Mouse (Mus musculus): ENCODE results near the gene Sema4c. TPM values are rescaled to one million over a fixed set of nuclear protein-coding genes. Genes with fewer than 3 reads are reported as not detected.
"Not testable (repeated sequence)": the region's sequence is repeated elsewhere in the genome, so short reads cannot be mapped to it uniquely, and the experiment has no call there.

Gene Sema4c
- polyA plus RNA-seq, 1 experiment from 2014 or later, result 4.7 TPM

- peaks cover 35% of the 10 kb centered on the region for H3K36me3 ChIP-seq (ENCODE audit: control insufficient read depth, insufficient read depth, low read length)
- no peak overlapping the region for H3K9ac ChIP-seq (replicated peaks; ENCODE audit: low read length)
- DNase-seq (no peak), ATAC-seq (ENCODE audit: low FRiP score, low TSS enrichment) (no peak)
- no peak overlapping the region for H3K4me2 ChIP-seq (ENCODE audit: low read length)
- no peak overlapping the region for H3K4me3 ChIP-seq (replicated peaks; ENCODE audit: low read depth, low read length)
- WGBS, result 83% methylated on average over 4 of the region's 4 CpGs
- no peaks in the 10 kb centered on the region for H3K9me3 ChIP-seq (ENCODE audit: control insufficient read depth, low read length)
- H3K27ac ChIP-seq (replicated peaks; ENCODE audit: low read depth, low read length), result no peak overlapping the region
- no peaks in the 10 kb centered on the region for H3K27me3 ChIP-seq (ENCODE audit: control insufficient read depth, insufficient read depth, low read length)
- no peaks in the 10 kb centered on the region for H3K4me1 ChIP-seq (ENCODE audit: control insufficient read depth, insufficient read depth, low read length)
These were observed 19.4 kb downstream of the Sema4c start for GRCm38 (mm10) chr1:36538727-36539126.

GRCm38 (mm10) chr1:36536783-36537182, 21.4 kb downstream of the Sema4c start, which contains the start of gene Ankrd23:
Gene Ankrd23 (minus strand): TSS chr1:36536883.
- H3K36me3 ChIP-seq (ENCODE audit: control insufficient read depth, insufficient read depth, low read length), result peaks cover 30% of the 10 kb centered on the region
- H3K27ac ChIP-seq (replicated peaks; ENCODE audit: low read depth, low read length); ATAC-seq (ENCODE audit: low FRiP score, low TSS enrichment); DNase-seq; H3K9ac ChIP-seq (replicated peaks; ENCODE audit: low read length); H3K4me1 ChIP-seq (ENCODE audit: control insufficient read depth, insufficient read depth, low read length); H3K4me3 ChIP-seq (replicated peaks; ENCODE audit: low read depth, low read length); H3K4me2 ChIP-seq (ENCODE audit: low read length); H3K9me3 ChIP-seq (ENCODE audit: control insufficient read depth, low read length); H3K27me3 ChIP-seq (ENCODE audit: control insufficient read depth, insufficient read depth, low read length): not testable (repeated sequence)
- 96% methylated on average over 9 of the region's 9 CpGs for WGBS

- no peak for ATAC-seq (ENCODE audit: low FRiP score, low TSS enrichment)
- Histone ChIP-seq H3K9ac (replicated peaks; ENCODE audit: low read length) (no peak overlapping the region), H3K27me3 (ENCODE audit: control insufficient read depth, insufficient read depth, low read length) (no peaks in the 10 kb centered on the region), H3K36me3 (ENCODE audit: control insufficient read depth, insufficient read depth, low read length) (peaks cover 28% of the 10 kb centered on the region), H3K4me2 (ENCODE audit: low read length) (no peak overlapping the region), H3K9me3 (ENCODE audit: control insufficient read depth, low read length) (no peaks in the 10 kb centered on the region), H3K4me3 (replicated peaks; ENCODE audit: low read depth, low read length) (no peak overlapping the region), H3K27ac (replicated peaks; ENCODE audit: low read depth, low read length) (no peak overlapping the region), H3K4me1 (ENCODE audit: control insufficient read depth, insufficient read depth, low read length) (no peaks in the 10 kb centered on the region)
- WGBS, result 91% methylated on average over 8 of the region's 8 CpGs
- no peak for DNase-seq
These were observed 21.8 kb downstream of the Sema4c start for GRCm38 (mm10) chr1:36536397-36536728.

- peaks cover 25% of the 10 kb centered on the region for H3K36me3 ChIP-seq (ENCODE audit: control insufficient read depth, insufficient read depth, low read length)
- no peak for DNase-seq
- H3K9me3 ChIP-seq (ENCODE audit: control insufficient read depth, low read length), result no peaks in the 10 kb centered on the region
- no peak overlapping the region for H3K27ac ChIP-seq (replicated peaks; ENCODE audit: low read depth, low read length)
- no peak overlapping the region for H3K4me2 ChIP-seq (ENCODE audit: low read length)
- H3K27me3 ChIP-seq (ENCODE audit: control insufficient read depth, insufficient read depth, low read length), result no peaks in the 10 kb centered on the region
- H3K4me3 ChIP-seq (replicated peaks; ENCODE audit: low read depth, low read length), result no peak overlapping the region
- no peaks in the 10 kb centered on the region for H3K4me1 ChIP-seq (ENCODE audit: control insufficient read depth, insufficient read depth, low read length)
- WGBS, result 90% methylated on average over 11 of the region's 11 CpGs
- ATAC-seq (ENCODE audit: low FRiP score, low TSS enrichment), result no peak
- H3K9ac ChIP-seq (replicated peaks; ENCODE audit: low read length), result no peak overlapping the region
These were observed 22.4 kb downstream of the Sema4c start for GRCm38 (mm10) chr1:36535477-36536396.

- ATAC-seq (ENCODE audit: low FRiP score, low TSS enrichment), result no peak
- no peak for DNase-seq
- WGBS, result 81% methylated on average over 6 of the region's 6 CpGs
- Histone ChIP-seq H3K4me1 (ENCODE audit: control insufficient read depth, insufficient read depth, low read length) (no peaks in the 10 kb centered on the region), H3K9me3 (ENCODE audit: control insufficient read depth, low read length) (no peaks in the 10 kb centered on the region), H3K36me3 (ENCODE audit: control insufficient read depth, insufficient read depth, low read length) (peaks cover 17% of the 10 kb centered on the region), H3K9ac (replicated peaks; ENCODE audit: low read length) (no peak overlapping the region), H3K4me3 (replicated peaks; ENCODE audit: low read depth, low read length) (no peak overlapping the region), H3K27ac (replicated peaks; ENCODE audit: low read depth, low read length) (no peak overlapping the region), H3K27me3 (ENCODE audit: control insufficient read depth, insufficient read depth, low read length) (no peaks in the 10 kb centered on the region), H3K4me2 (ENCODE audit: low read length) (no peak overlapping the region)
These were observed 23.5 kb downstream of the Sema4c start for GRCm38 (mm10) chr1:36534595-36535058.

- 86% methylated on average over 6 of the region's 6 CpGs for WGBS
- Histone ChIP-seq H3K4me3 (replicated peaks; ENCODE audit: low read depth, low read length) (no peak overlapping the region), H3K9ac (replicated peaks; ENCODE audit: low read length) (no peak overlapping the region), H3K4me1 (ENCODE audit: control insufficient read depth, insufficient read depth, low read length) (no peaks in the 10 kb centered on the region), H3K9me3 (ENCODE audit: control insufficient read depth, low read length) (no peaks in the 10 kb centered on the region), H3K27me3 (ENCODE audit: control insufficient read depth, insufficient read depth, low read length) (no peaks in the 10 kb centered on the region), H3K4me2 (ENCODE audit: low read length) (no peak overlapping the region), H3K36me3 (ENCODE audit: control insufficient read depth, insufficient read depth, low read length) (peaks cover 6% of the 10 kb centered on the region), H3K27ac (replicated peaks; ENCODE audit: low read depth, low read length) (no peak overlapping the region)
- DNase-seq (no peak), ATAC-seq (ENCODE audit: low FRiP score, low TSS enrichment) (no peak)
These were observed 24.6 kb downstream of the Sema4c start for GRCm38 (mm10) chr1:36533546-36533945.

GRCm38 (mm10) chr1:36531461-36531860, 26.7 kb downstream of the Sema4c start:
- no peak overlapping the region for H3K4me3 ChIP-seq (replicated peaks; ENCODE audit: low read depth, low read length)
- 95% methylated on average over 12 of the region's 12 CpGs for WGBS
- H3K9ac ChIP-seq (replicated peaks; ENCODE audit: low read length), result no peak overlapping the region
- no peak overlapping the region for H3K27ac ChIP-seq (replicated peaks; ENCODE audit: low read depth, low read length)
- H3K27me3 ChIP-seq (ENCODE audit: control insufficient read depth, insufficient read depth, low read length), result no peaks in the 10 kb centered on the region
- ATAC-seq (ENCODE audit: low FRiP score, low TSS enrichment) (no peak), DNase-seq (no peak)
- H3K4me1 ChIP-seq (ENCODE audit: control insufficient read depth, insufficient read depth, low read length), result no peaks in the 10 kb centered on the region
- H3K36me3 ChIP-seq (ENCODE audit: control insufficient read depth, insufficient read depth, low read length), result 0 out of 2 replicates have a peak, but pooled peaks cover 2% of the 10 kb centered on the region
- H3K9me3 ChIP-seq (ENCODE audit: control insufficient read depth, low read length), result no peaks in the 10 kb centered on the region
- H3K4me2 ChIP-seq (ENCODE audit: low read length), result no peak overlapping the region

GRCm38 (mm10) chr1:36530962-36531361, 27.2 kb downstream of the Sema4c start:
- WGBS, result 91% methylated on average over 7 of the region's 7 CpGs
- DNase-seq, result no peak
- H3K27me3 ChIP-seq (ENCODE audit: control insufficient read depth, insufficient read depth, low read length), result no peaks in the 10 kb centered on the region
- peaks cover 5% of the 10 kb centered on the region for H3K36me3 ChIP-seq (ENCODE audit: control insufficient read depth, insufficient read depth, low read length)
- ATAC-seq (ENCODE audit: low FRiP score, low TSS enrichment), result no peak
- no peaks in the 10 kb centered on the region for H3K4me1 ChIP-seq (ENCODE audit: control insufficient read depth, insufficient read depth, low read length)
- no peak overlapping the region for H3K9ac ChIP-seq (replicated peaks; ENCODE audit: low read length)
- no peak overlapping the region for H3K4me3 ChIP-seq (replicated peaks; ENCODE audit: low read depth, low read length)
- H3K9me3 ChIP-seq (ENCODE audit: control insufficient read depth, low read length), result no peaks in the 10 kb centered on the region
- no peak overlapping the region for H3K27ac ChIP-seq (replicated peaks; ENCODE audit: low read depth, low read length)
- H3K4me2 ChIP-seq (ENCODE audit: low read length), result no peak overlapping the region

GRCm38 (mm10) chr1:36530485-36530884, 27.7 kb downstream of the Sema4c start:
- Histone ChIP-seq H3K4me3 (replicated peaks; ENCODE audit: low read depth, low read length) (no peak overlapping the region), H3K27me3 (ENCODE audit: control insufficient read depth, insufficient read depth, low read length) (no peaks in the 10 kb centered on the region), H3K4me1 (ENCODE audit: control insufficient read depth, insufficient read depth, low read length) (no peaks in the 10 kb centered on the region), H3K9ac (replicated peaks; ENCODE audit: low read length) (no peak overlapping the region), H3K27ac (replicated peaks; ENCODE audit: low read depth, low read length) (no peak overlapping the region), H3K9me3 (ENCODE audit: control insufficient read depth, low read length) (no peaks in the 10 kb centered on the region), H3K36me3 (ENCODE audit: control insufficient read depth, insufficient read depth, low read length) (peaks cover 10% of the 10 kb centered on the region), H3K4me2 (ENCODE audit: low read length) (no peak overlapping the region)
- WGBS, result 87% methylated on average over 8 of the region's 8 CpGs
- ATAC-seq (ENCODE audit: low FRiP score, low TSS enrichment) (no peak), DNase-seq (no peak)

Data from midbrain, embryonic 14.5 days (tissue).